Mouse (Mus musculus): ENCODE data around the gene Fam118a. TPM values are rescaled to one million over a fixed set of nuclear protein-coding genes. Genes with fewer than 3 reads are reported as not detected.
"Not testable (repeated sequence)": the region's sequence is repeated elsewhere in the genome, so short reads cannot be mapped to it uniquely, and the experiment has no call there.

Gene Fam118a
- 29.3 and 29.4 TPM in 2 replicates for polyA plus RNA-seq (2014; fragmentation: Nextera tagmentation; extraction: Ambion mirVana)

GRCm38 (mm10) chr15:85028648-85029047 lies at the start of gene Fam118a:
Gene Fam118a (plus strand): TSS chr15:85028948.
- not testable (repeated sequence) for H3K9me3 ChIP-seq (ENCODE audit: control insufficient read depth, low read length); H3K4me3 ChIP-seq (ENCODE audit: low read depth, low read length); H3K27me3 ChIP-seq (ENCODE audit: control insufficient read depth, insufficient read depth, low read length); H3K27ac ChIP-seq (ENCODE audit: low read depth, low read length); H3K36me3 ChIP-seq (ENCODE audit: control insufficient read depth, insufficient read depth, low read length); H3K9ac ChIP-seq (ENCODE audit: low read length); DNase-seq (ENCODE audit: low spot score); H3K4me2 ChIP-seq (ENCODE audit: low read depth); ATAC-seq (ENCODE audit: insufficient read depth, low FRiP score, low TSS enrichment); H3K4me1 ChIP-seq (ENCODE audit: control insufficient read depth, insufficient read depth, low read length)
- WGBS, result 58% methylated on average over 1 of the region's 1 CpGs

- no peak for ATAC-seq (ENCODE audit: insufficient read depth, low FRiP score, low TSS enrichment)
- Histone ChIP-seq H3K9ac (ENCODE audit: low read length) (no peak overlapping the region), H3K4me1 (ENCODE audit: control insufficient read depth, insufficient read depth, low read length) (peaks cover 3% of the 10 kb centered on the region), H3K36me3 (ENCODE audit: control insufficient read depth, insufficient read depth, low read length) (no peaks in the 10 kb centered on the region), H3K27me3 (ENCODE audit: control insufficient read depth, insufficient read depth, low read length) (no peaks in the 10 kb centered on the region), H3K4me3 (ENCODE audit: low read depth, low read length) (no peak overlapping the region), H3K4me2 (ENCODE audit: low read depth) (no peak overlapping the region), H3K27ac (ENCODE audit: low read depth, low read length) (no peak overlapping the region), H3K9me3 (ENCODE audit: control insufficient read depth, low read length) (no peaks in the 10 kb centered on the region)
- 86% methylated on average over 9 of the region's 9 CpGs for WGBS
- no peak for DNase-seq (ENCODE audit: low spot score)
These were observed 47.0 kb upstream of the Fam118a start for GRCm38 (mm10) chr15:84981609-84982313.

GRCm38 (mm10) chr15:84982888-84983287 lies 45.9 kb upstream of the Fam118a start:
- 87% methylated on average over 3 of the region's 3 CpGs for WGBS
- Histone ChIP-seq H3K9ac (ENCODE audit: low read length) (no peak overlapping the region), H3K4me3 (ENCODE audit: low read depth, low read length) (no peak overlapping the region), H3K27ac (ENCODE audit: low read depth, low read length) (no peak overlapping the region), H3K4me1 (ENCODE audit: control insufficient read depth, insufficient read depth, low read length) (peaks cover 5% of the 10 kb centered on the region), H3K4me2 (ENCODE audit: low read depth) (no peak overlapping the region), H3K36me3 (ENCODE audit: control insufficient read depth, insufficient read depth, low read length) (no peaks in the 10 kb centered on the region), H3K27me3 (ENCODE audit: control insufficient read depth, insufficient read depth, low read length) (no peaks in the 10 kb centered on the region), H3K9me3 (ENCODE audit: control insufficient read depth, low read length) (no peaks in the 10 kb centered on the region)
- no peak for ATAC-seq (ENCODE audit: insufficient read depth, low FRiP score, low TSS enrichment)
- DNase-seq (ENCODE audit: low spot score), result no peak

GRCm38 (mm10) chr15:84983721-84984120 lies 45.0 kb upstream of the Fam118a start:
- H3K9me3 ChIP-seq (ENCODE audit: control insufficient read depth, low read length), result no peaks in the 10 kb centered on the region
- no peak overlapping the region for H3K4me2 ChIP-seq (ENCODE audit: low read depth)
- H3K9ac ChIP-seq (ENCODE audit: low read length), result no peak overlapping the region
- 88% methylated on average over 7 of the region's 7 CpGs for WGBS
- no peaks in the 10 kb centered on the region for H3K36me3 ChIP-seq (ENCODE audit: control insufficient read depth, insufficient read depth, low read length)
- H3K27ac ChIP-seq (ENCODE audit: low read depth, low read length), result no peak overlapping the region
- no peak overlapping the region for H3K4me3 ChIP-seq (ENCODE audit: low read depth, low read length)
- H3K27me3 ChIP-seq (ENCODE audit: control insufficient read depth, insufficient read depth, low read length), result no peaks in the 10 kb centered on the region
- ATAC-seq (ENCODE audit: insufficient read depth, low FRiP score, low TSS enrichment), result no peak
- H3K4me1 ChIP-seq (ENCODE audit: control insufficient read depth, insufficient read depth, low read length), result peaks cover 7% of the 10 kb centered on the region
- DNase-seq (ENCODE audit: low spot score), result no peak

GRCm38 (mm10) chr15:84985516-84986160 lies 43.1 kb upstream of the Fam118a start:
- Histone ChIP-seq H3K4me2 (ENCODE audit: low read depth) (0 out of 2 replicates have a peak overlapping the region, but pooled peaks have one; percentile 81), H3K27me3 (ENCODE audit: control insufficient read depth, insufficient read depth, low read length) (no peaks in the 10 kb centered on the region; the same call in 1 of the 2 replicates), H3K27ac (ENCODE audit: low read depth, low read length) (no peak overlapping the region), H3K9ac (ENCODE audit: low read length) (no peak overlapping the region), H3K9me3 (ENCODE audit: control insufficient read depth, low read length) (no peaks in the 10 kb centered on the region), H3K36me3 (ENCODE audit: control insufficient read depth, insufficient read depth, low read length) (no peaks in the 10 kb centered on the region), H3K4me1 (ENCODE audit: control insufficient read depth, insufficient read depth, low read length) (peaks cover 7% of the 10 kb centered on the region), H3K4me3 (ENCODE audit: low read depth, low read length) (no peak overlapping the region)
- ATAC-seq (ENCODE audit: insufficient read depth, low FRiP score, low TSS enrichment), result no peak
- WGBS, result 90% methylated on average over 12 of the region's 12 CpGs
- DNase-seq (ENCODE audit: low spot score), result no peak

GRCm38 (mm10) chr15:84986171-84987019 lies 42.4 kb upstream of the Fam118a start:
- Histone ChIP-seq H3K4me1 (ENCODE audit: control insufficient read depth, insufficient read depth, low read length) (peaks cover 7% of the 10 kb centered on the region), H3K4me2 (ENCODE audit: low read depth) (peak overlapping the region; percentile 81), H3K27ac (ENCODE audit: low read depth, low read length) (no peak overlapping the region), H3K27me3 (ENCODE audit: control insufficient read depth, insufficient read depth, low read length) (no peaks in the 10 kb centered on the region; the same call in 1 of the 2 replicates), H3K9me3 (ENCODE audit: control insufficient read depth, low read length) (no peaks in the 10 kb centered on the region), H3K4me3 (ENCODE audit: low read depth, low read length) (peak overlapping the region; percentile 87), H3K9ac (ENCODE audit: low read length) (peak overlapping the region; percentile 92), H3K36me3 (ENCODE audit: control insufficient read depth, insufficient read depth, low read length) (no peaks in the 10 kb centered on the region)
- ATAC-seq (ENCODE audit: insufficient read depth, low FRiP score, low TSS enrichment) (no peak), DNase-seq (ENCODE audit: low spot score) (no peak)
- 74% methylated on average over 4 of the region's 4 CpGs for WGBS

GRCm38 (mm10) chr15:84987020-84987815 lies 41.5 kb upstream of the Fam118a start:
- Histone ChIP-seq H3K9ac (ENCODE audit: low read length) (peak overlapping the region; percentile 92), H3K27me3 (ENCODE audit: control insufficient read depth, insufficient read depth, low read length) (no peaks in the 10 kb centered on the region; the same call in 1 of the 2 replicates), H3K9me3 (ENCODE audit: control insufficient read depth, low read length) (no peaks in the 10 kb centered on the region), H3K27ac (ENCODE audit: low read depth, low read length) (peak overlapping the region; percentile 77), H3K4me2 (ENCODE audit: low read depth) (peak overlapping the region; percentile 81), H3K4me1 (ENCODE audit: control insufficient read depth, insufficient read depth, low read length) (peaks cover 7% of the 10 kb centered on the region), H3K36me3 (ENCODE audit: control insufficient read depth, insufficient read depth, low read length) (no peaks in the 10 kb centered on the region), H3K4me3 (ENCODE audit: low read depth, low read length) (peak overlapping the region; percentile 87)
- WGBS, result under 1% methylated on average over 48 of the region's 53 CpGs
- ATAC-seq (ENCODE audit: insufficient read depth, low FRiP score, low TSS enrichment), result peak; percentile 68
- peak; percentile 62 for DNase-seq (ENCODE audit: low spot score)
